ENCODE assay signal across 16 mouse cellular contexts in genomic region chr16:86544121-86544520, GRCm38 (mm10).
"Had no signal": no experiment of that assay in that cellular context is flagged by ENCODE, and none has a peak within 500 bp of the region (broad histone marks: within the 10 kb centered on the region; RNA-seq: fewer than 3 reads in every experiment).

No protein-coding gene starts in this region.

- DNase-seq: heart, postnatal 10 days; heart, postnatal 14 days; heart, postnatal 36 days; heart, postnatal 4 days; kidney, adult 11 months; kidney, adult 18-20 months; kidney, adult 2 months; kidney, adult 8-10 months; kidney, adult 9 months; kidney, postnatal 10 days; kidney, postnatal 14 days; kidney, postnatal 25 days; kidney, postnatal 36 days; kidney, postnatal 4 days; layer of hippocampus, adult 9-11 months; layer of hippocampus, postnatal 36 days had no signal
